Mouse (Mus musculus) layer of hippocampus, postnatal 25 days (tissue): ENCODE measurements around the gene Eif3k. TPM values are rescaled to one million over a fixed set of nuclear protein-coding genes. Genes with fewer than 3 reads are reported as not detected.

ENCODE experiments used
- total RNA-seq, 2 experiments: library from RNA; stranded (reverse); gene quantifications; 2 replicates each; pipeline ENCODE4 v1.2.3; 2021

Gene Eif3k
- total RNA-seq, 2 experiments from 2014 or later: 179 to 185 TPM

Other genes starting within 250 kb of the Eif3k start
- 10 to 100 TPM; 62.4 to 70.0 TPM for gene Mrps12, start 240.0 kb downstream of the Eif3k start, total RNA-seq
- gene Sars2, start 239.9 kb downstream of the Eif3k start, total RNA-seq: 10 to 100 TPM; 12.4 to 15.6 TPM
- under 1 TPM; 0.42 to 0.47 TPM for gene Ccer2, start 225.7 kb downstream of the Eif3k start, total RNA-seq
- 100 to 1,000 TPM; 218 to 227 TPM for gene Sirt2, start 215.1 kb downstream of the Eif3k start, total RNA-seq
- 10 to 100 TPM; 32.1 to 33.5 TPM for gene Nfkbib, start 214.4 kb downstream of the Eif3k start, total RNA-seq
- 1 to 10 TPM; 2.6 to 3.0 TPM for gene Rinl, start 192.9 kb downstream of the Eif3k start, total RNA-seq
- gene Hnrnpl, start 173.3 kb downstream of the Eif3k start, total RNA-seq: 100 to 1,000 TPM; 380 to 402 TPM
- gene Ech1, start 156.6 kb downstream of the Eif3k start, total RNA-seq: 10 to 100 TPM; 59.7 to 66.7 TPM
- gene Lgals4, start 148.0 kb downstream of the Eif3k start, total RNA-seq: 1 to 10 TPM; 1.3 to 4.0 TPM
- not detected for gene Lgals7, start 118.0 kb downstream of the Eif3k start, total RNA-seq
- under 1 TPM; 0.26 to 0.69 TPM for gene Capn12, start 100.4 kb downstream of the Eif3k start, total RNA-seq
- gene Actn4, start 19.5 kb downstream of the Eif3k start, total RNA-seq: 100 to 1,000 TPM; 124 to 129 TPM
- 1 to 10 TPM; 2.1 to 2.4 TPM for gene Map4k1, start 186 bp upstream of the Eif3k start, total RNA-seq
- gene Ryr1, start 143.3 kb upstream of the Eif3k start, total RNA-seq: 10 to 100 TPM; 12.0 to 15.1 TPM
- gene Rasgrp4, start 153.0 kb upstream of the Eif3k start, total RNA-seq: under 1 TPM; 0.66 to 0.80 TPM
- 10 to 100 TPM; 28.9 to 30.8 TPM for gene Fam98c, start 174.4 kb upstream of the Eif3k start, total RNA-seq
- 1 to 10 TPM in 1 of 2 experiments, under 1 TPM in 1; 0.86 to 1.2 TPM for gene Ggn, start 188.3 kb upstream of the Eif3k start, total RNA-seq
- 10 to 100 TPM; 38.8 to 55.5 TPM for gene Spred3, start 188.5 kb upstream of the Eif3k start, total RNA-seq
- 100 to 1,000 TPM; 136 to 143 TPM for gene Psmd8, start 198.8 kb upstream of the Eif3k start, total RNA-seq
- gene Catsperg1, start 232.2 kb upstream of the Eif3k start, total RNA-seq: 1 to 10 TPM; 1.2 to 1.9 TPM